Mouse (Mus musculus): ENCODE data around the gene Palm2. TPM values are rescaled to one million over a fixed set of nuclear protein-coding genes. Genes with fewer than 3 reads are reported as not detected.

Palm2 gene
- polyA plus RNA-seq, 1 experiment from 2014 or later, result 8.6 TPM

Other genes with a start within 250 kb of the Palm2 start
- gene Ptpn3, start 132.4 kb upstream of the Palm2 start, polyA plus RNA-seq (2015; fragmentation: Nextera tagmentation; extraction: Ambion mirVana), result 3.3 and 4.1 TPM in 2 replicates
- 30.5 and 30.8 TPM in 2 replicates for gene Pakap, start 133.9 kb downstream of the Palm2 start, polyA plus RNA-seq (2015; fragmentation: Nextera tagmentation; extraction: Ambion mirVana)

Data from limb, embryonic 15.5 days (tissue).